Mouse (Mus musculus) naive thymus-derived CD4-positive, alpha-beta T cell, adult 2 months (primary cell): ENCODE measurements around the gene Eif4g3.

Experiments used
- DNase-seq: peaks from one replicate; pipeline ENCODE4 v3.0.0-alpha.2; 2011; ENCODE audit warnings: low read depth

Eif4g3 gene

DNA sequence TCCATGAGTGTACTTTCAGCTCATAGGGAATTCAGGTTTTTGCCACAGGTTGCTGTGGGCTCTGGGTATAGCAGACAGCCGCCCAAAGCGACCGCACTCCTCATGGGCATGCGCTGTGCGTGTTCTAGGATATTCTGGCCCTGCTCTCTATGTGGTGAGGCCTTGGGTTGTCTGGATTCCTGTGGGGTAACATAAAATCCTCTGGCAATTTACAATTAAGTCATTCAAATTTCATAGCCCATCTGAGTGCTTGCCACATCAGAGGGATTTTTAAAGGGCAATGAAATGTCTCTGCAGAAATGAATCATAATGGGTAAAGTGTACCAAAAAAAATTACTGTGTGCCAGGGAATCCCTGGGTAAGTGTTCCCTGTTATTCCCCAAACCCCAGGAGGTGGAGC, 3.4 kb upstream of the Eif4g3 start:
- DNase-seq, result no peak

DNA sequence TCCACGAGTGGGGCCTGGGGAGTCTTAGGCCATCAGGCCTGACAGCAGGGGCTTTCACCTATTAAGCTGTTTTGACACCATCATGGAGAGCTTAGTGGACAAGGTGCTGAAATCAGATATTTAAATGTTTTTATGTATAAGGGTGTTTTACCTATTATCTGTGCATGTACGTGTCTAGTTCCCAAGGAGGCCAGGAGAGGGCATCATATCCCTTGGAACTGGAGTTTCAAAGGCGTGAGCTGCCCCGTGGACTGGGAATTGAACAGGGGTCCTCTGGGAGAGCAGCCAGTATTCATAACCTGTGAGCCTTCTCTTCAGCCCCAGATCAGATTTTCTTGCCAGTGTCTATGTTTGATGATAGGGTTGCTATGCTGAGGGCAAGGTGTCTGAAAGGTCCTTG, 2.4 kb upstream of the Eif4g3 start:
- no peak for DNase-seq

DNA sequence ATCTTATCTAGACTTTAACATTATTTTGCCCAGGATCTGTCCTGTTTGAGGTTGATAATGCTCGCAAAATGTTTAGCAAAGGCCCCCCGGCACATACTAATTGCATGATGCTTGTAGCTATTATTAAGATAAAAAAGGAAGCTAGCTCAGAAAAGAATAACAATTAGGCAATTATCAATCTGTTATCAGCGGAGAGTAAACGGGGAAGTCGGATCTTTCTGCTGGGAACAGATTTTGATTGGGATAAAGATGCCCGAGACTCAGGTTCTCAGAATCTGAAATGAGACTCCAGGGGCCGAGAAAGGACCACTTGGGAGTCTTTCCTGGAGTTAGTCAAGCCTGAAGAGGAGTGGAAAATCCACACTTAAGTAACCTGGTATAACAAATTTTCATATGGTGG, 1.6 kb upstream of the Eif4g3 start:
- DNase-seq, result no peak

DNA sequence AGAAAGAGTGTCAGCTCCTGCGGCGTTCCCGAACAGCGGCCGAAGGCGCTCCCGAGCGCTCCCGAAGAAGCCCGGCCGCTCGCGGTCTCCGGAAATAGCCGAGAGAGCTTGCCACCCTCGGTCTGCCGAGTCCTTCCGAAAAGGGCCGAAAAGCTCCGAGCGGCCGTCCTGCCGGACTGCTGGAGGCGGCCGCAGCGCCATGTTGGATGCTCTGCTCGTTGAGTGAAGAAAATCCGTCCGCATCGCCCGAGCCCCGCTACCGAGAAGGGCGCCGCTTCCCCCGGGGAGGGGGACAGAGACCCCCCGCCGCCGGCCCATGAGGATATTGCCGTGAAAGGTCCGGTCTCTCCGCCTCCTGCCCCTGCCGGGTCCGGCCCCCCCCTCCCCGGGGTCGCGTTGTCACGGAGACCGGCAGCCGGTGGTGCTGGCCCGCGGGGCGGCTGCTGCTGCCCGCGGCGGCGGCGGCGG, 503 bp downstream of the Eif4g3 start:
- peak; percentile 96 for DNase-seq

DNA sequence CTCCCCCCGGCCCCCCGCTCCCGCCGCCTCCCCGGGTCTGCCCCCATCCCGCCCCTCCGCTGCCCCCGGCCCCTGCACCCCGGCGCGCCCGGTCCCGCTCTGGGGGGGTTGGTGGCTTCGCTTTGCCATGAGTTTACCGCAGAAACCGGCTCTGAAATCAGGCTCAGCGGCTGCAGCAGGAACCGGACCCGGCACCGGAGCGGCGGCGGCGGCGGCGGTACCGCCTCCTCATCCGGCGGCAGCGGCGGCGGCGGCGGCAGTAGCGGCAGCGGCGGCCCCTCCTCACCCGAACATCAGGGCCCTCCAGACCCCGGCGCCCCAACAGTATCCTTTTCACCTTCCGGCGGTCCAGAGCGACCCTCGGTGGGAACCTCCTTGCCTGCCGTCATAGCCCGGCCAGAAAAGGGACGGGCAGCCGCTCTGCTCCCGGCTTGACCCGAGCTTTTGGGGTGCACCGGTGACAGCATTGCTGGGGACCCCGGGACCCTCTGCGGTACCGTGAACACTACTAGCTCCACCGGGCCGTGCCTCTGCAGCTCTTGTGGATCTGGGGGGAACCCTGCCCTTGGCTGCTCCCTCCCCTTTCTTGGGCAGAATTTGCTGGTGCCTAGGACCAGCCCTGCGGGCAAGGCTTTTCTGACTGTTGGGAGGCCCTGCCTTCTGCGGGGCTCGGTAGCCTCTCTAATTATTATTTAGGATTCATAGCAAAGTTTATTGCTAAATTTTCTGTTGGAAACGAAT, 1.2 kb downstream of the Eif4g3 start:
- peak; percentile 57 for DNase-seq

DNA sequence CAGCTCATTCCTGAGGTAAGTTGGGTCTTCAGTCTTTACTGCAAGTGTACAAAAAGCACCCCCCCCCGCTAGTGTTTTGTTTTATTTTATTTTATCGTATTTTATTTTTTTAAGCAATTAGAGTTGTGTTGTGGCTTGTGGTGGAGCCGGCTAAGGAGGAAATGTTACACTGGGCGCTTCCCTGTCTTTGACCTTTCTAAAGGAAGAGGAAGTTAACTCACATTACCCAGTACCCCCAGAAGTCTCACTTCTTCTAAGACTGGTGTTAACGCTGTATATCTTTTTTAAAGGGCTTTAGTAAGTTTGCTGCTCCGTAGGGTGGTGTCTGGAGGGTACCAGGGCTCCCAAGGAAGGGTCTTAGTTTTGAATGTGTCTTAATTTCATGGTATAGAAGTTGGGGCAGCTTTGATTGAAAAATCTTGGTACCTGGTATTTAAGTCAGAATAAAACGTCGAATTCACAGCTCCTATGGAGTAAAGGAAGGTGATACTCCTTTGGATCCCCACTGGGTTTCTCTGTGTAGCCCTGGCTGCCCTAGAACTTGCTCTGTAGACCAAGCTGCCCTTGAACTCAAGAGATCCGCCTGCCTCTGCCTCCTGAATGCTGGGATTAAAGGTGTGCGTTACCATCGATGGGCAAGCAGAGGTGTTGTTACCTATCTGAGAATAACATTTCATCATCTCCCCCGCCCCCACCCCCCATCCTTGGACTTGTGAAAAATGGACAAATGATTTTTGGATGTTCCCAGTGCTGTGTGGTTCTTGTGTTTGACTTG, 1.9 kb downstream of the Eif4g3 start:
- DNase-seq, result peak; percentile 42

DNA sequence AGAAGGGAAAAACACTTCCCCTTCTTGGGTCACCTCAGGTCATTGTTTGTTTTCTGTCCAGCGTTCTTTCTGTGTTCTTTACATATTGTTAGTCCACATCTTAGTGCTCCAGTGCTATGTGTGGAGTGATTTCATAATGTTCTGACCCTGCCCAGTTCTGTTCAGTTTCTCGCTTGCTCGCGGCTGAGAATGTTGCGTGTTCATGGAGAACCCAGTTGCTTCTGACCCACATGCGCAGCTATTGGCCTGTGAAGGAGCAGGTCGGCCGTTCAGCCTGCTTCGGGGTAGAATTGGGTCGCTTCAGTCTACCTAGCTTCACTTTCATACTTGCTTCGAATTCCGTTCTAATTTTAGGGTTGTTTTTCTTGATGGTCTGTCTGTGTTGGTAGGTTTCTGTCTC, 2.6 kb downstream of the Eif4g3 start:
- DNase-seq, result no peak

DNA sequence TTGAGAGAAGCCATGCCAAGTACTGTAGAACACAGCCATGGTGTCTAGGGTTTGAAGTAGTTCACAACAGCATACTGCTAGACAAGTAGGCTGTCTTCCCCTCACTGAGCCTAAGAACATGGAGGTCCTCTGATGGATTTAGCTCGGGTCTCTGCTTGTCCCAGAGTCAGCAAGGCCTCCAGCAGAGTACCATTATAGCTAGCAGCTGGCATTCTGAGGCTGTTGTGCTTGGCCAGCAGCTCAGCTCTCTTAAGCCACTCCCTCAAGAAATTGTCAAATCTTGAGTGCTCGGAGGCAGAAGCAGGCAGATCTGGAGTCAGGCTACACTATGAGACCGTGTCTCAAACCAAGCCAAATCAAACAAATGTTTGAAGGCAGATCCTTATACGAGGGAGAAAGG, 5.4 kb downstream of the Eif4g3 start:
- no peak for DNase-seq

DNA sequence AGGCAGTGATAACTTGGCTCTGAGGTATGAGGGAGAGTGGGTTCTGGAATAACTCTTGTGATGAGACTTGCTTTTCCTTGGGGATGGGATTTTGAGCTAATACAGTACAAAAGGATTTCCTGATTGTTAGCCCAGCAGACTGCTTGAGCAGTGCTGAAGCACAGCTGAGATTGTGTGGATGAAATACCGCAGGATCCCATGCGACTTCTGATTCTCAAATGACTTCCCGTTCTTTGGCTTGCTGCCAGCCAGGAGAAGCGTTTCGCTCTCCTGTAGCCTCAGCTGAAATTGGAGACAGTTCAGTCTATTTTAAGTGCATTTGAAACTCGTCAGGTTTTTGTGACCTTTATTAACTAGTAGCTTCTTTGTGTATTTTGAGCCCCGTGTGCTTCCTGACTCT, 7.9 kb downstream of the Eif4g3 start:
- DNase-seq, result no peak

DNA sequence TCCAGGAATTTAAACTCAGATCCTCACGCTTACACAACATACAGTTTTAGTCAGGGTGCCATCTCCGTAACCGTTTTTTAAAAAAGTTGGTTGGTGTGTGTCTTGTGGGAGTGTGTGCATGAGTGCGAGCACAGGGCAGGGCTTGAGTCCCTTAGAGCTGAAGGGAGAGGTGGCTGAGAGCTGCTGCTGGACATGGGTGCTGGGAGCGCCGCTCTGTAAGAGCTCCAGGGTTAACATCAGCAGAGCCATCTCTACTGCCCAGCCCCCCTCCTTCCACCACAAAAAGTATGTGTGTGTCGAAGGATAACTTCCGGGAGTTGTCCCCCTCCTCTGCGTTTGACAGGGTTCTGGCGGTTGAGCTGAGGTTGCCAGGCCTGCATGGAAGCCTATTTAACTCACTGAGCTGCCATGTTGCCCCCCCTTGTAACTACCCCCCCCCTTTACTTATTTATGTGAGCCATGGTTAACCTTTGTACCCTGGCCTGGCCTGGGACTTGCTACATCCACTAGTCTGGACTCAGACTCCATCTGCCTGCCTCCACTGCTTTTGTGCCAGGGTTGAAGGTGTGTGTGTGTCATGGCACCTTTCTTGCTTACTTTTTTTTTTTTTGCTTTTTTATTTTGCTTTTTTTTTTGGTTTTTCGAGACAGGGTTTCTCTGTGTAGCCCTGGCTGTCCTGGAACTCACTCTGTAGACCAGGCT, 11.2 kb downstream of the Eif4g3 start:
- no peak for DNase-seq

DNA sequence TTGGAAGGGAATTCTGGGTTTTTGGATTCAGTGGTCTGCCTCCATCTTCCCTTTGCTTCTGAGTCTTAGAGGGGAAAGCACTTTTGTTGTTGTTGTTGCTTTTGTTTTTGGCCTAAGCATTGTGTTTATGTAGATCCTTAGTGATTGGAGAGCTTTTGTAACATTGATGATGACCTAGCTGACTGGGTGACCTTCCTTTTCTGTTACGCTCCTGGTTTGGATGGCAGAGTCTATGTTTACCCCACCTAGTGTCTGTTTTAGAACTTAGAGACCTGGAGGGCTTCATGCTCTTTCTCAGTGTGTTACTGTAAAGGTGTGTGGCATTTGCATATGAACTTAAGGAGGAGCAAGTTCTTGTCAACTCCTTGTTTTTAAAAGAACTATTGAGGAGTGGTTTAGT, 13.0 kb downstream of the Eif4g3 start:
- no peak for DNase-seq

DNA sequence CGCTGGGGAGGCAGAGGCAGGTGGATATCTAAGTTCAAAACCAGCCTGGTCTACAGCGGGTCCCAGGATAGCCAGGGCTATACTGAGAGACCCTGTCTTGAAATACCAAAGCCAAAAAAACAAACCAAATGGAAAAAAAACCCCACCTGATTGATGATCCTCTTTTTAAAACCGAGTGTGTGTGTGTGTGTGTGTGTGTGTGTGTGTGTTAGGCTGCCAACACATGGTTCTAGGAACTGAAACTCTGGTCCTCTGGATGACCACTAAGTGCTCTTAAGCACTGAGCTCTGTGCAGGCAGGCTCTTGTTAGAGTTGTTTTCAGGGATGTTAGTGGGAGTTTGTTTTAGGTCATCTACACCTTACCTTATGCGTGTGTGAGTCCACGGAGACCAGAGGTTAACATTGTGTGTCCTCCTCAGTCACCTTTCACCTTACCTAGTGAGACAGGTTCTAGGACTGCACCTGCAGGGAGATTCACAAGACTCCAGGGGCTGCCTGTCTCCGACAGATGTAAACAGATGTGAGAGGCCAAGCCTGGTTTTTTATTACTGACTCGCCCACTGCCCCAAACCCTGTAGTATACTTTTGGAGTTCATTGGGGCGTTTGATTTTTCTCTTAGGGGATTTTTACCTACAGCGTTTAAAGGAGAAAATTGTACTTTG, 14.3 kb downstream of the Eif4g3 start:
- no peak for DNase-seq

DNA sequence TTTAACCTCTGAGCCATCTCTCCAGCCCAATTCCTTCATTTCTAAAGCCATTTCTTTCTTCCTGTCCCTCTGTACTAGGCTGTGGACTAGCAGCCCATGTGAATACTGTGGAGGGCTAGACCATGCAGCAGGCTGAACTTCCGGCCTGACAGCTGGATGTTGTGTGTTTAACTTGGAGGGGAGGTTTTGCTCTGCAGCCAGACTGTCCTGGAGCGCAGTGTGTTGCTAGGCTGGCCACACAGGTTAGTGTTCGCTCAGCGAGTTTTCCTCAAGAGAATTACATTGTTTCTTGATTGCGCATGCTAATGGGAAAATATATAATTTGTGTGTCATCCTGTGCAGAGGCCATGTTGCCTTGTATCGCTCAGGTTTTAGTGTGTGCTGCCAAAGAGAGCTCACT, 15.8 kb downstream of the Eif4g3 start:
- no peak for DNase-seq

DNA sequence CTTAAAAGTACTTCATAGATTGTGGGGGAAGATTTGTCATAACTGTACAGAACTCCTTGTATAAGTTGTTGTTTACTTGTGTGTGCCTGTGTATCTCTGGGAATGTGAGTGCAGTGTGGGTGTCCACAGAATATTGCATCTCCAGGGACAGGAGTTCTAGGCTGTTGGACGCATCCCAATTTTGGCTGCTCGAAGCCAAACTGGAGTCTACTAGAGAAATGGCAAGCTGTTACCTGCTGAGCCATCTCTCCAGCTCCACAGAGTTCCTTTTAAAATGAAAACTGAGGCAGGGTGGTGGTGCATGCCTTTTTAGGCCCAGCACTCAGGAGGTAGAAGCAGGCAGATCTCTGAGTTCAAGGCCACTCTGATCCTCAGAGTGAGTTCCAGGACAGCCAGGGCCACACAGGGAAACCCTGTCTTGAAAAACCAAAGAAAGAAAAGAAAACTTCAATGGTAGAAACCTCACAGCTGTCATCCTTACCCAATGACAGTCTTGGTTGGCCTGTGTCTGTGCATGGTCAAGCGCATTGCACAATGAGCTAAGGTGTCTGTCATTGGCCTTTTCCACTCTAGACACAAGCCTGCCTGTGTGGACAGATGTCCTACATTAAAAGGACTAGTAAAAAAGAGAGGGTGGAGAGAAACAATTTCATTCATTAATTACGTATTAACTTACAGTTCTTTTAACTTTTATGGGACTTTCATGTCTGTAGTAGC, 17.1 kb downstream of the Eif4g3 start:
- DNase-seq, result no peak

DNA sequence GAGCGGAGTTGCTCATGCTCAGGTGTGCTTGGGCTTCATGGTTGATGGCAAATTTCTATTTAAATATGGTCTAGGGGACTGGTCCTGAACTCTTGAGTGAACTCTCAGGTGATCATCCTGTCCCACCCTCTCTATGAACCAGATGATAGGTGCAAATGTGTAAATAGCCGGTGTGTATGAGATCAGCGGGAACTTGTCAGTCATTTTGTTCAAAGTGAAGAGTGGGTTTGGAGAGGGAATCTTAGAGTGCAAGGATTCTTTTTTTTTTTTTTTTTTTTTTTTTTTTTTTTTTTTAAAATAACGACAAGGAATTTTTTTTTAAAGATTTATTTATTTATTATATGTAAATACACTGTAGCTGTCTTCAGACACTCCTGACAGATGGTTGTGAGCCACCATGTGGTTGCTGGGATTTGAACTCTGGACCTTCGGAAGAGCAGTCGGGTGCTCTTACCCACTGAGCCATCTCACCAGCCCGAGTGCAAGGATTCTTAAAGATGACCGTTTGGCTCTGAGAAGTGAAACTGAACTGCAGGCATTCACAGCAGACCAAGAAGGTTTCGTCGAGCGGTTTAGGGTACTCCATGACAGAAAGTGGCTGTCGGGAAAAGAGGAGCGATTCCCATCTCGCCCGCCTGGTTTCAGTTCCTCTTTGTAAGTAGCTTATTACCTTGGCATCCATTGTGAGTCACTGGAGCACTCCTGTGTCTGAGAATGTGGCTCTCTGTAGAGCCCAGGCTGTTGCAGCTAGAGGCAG, 21.1 kb downstream of the Eif4g3 start:
- DNase-seq, result no peak

DNA sequence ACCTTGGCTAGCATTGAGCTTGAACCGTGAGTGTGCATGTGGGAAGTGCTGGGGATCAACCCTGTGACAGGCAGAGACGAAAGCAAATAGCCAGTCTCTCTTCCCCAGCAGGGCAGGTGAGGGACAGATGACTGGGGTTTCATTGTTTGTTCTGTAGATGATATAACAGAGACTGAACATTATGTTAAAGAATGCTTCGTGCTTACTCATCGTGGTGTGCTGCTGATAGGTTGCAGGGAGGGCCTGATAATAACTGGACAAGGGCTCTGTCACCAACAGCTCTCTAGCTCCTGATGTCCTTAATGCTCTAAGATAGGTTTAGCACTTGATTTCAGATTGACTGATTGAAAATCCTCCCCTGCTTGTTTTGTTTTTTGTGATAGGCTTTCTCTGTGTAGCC, 23.1 kb downstream of the Eif4g3 start:
- DNase-seq, result no peak

DNA sequence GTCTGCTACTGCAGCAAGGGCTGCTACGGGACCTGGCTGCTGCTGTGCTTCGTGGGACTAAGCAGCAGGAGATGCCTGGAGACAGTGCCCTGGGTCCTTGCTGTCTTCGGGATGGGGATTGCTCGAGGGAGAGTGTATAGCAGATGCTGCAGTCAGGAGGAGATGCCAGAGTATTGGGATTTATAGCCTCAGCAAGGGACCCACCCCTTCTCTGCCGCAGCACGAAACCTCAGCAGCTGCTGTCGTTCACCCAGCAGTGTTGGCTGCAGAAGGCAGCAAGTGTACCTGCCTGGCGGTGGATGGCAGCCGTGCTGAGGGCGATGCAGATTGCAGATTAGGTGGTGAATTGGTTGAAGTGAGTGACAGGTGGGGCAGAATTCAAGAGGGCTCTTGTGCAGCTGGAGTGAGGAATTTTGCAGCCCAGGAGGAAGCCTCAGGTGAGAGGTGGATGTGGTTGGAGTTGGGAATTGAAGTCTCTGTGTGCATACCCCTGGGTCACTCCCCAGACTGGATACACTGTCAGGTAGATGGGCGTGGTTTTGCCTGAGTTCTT, 24.3 kb downstream of the Eif4g3 start:
- no peak for DNase-seq

DNA sequence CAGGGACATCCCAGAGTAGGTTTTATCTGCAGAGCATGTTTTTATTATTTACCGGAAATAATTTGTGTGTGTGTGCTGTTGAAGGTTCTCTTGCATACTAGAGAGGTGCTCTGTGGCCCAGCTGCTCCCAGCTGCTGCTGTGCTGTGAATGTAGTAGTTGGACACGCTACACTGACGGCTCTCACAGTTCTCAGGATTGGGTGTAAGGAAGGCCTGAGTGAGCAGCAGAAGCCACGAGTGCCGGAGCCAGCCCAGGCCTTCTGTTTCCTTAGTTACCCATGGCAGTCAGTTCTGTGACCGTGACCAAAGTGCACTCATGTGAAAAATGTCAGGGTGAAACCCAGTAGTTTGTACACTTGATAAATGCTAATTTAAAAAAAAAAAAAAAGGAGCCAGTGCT, 25.2 kb downstream of the Eif4g3 start:
- DNase-seq, result no peak

DNA sequence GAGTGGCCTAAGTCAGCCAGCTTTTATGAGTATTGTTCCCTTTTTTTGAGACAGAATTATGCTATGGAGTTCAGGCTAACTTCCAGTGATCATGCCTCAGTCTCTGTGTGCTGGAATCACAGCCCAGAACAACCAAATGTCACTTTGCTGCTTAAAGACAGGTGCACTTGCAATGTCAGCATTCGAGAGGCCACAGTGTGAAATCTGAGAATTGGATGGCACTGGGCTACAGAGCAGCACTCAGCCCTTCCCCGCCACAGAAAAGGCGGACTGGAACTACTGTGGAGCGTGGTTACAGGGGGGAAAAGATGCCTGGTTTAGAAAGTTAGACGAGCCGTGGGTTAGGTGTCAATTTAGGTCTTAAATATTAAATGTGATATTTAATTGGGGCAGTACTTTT, 27.4 kb downstream of the Eif4g3 start:
- DNase-seq, result no peak

DNA sequence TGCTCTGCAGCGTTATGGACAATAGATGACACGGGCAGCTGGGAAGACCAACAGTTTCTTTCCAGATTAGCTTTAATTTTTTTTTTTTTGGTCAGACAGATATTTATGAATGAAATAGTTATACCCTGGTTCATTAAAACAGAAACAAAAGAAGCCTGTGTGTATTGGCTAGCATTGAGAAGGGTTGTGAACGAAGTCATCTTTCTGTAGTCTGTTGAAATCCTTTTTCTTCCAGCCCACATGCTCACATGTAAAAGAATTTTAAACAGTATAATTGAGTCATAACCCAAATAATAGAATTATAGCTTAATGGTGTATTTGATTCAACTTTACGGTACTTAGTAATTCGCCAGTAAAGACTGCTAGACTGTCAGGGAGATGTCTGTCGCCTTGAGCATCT, 28.8 kb downstream of the Eif4g3 start:
- DNase-seq, result no peak

DNA sequence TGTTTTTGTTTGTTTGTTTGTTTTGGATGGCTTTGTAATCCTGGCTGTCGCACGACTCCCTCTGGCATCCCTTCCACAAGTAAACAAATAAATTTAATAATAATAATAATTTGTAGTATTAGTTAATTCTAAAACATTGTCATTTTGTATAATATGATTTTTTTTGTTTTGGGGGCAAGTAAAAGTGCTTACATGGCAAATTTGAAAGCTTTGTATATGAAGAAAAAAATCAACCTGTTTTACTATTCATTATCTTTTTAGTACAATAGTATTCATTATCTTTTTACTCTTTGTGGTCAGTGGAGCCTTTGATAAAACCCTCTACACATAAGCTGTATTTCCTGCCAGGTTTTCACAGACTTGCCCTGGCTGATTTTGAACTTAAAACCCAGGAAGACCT, 29.9 kb downstream of the Eif4g3 start:
- DNase-seq, result no peak
